Mouse (Mus musculus): Measurements from ENCODE around the gene Wrap53. TPM values are rescaled to one million over a fixed set of nuclear protein-coding genes. Genes with fewer than 3 reads are reported as not detected.
A peak's percentile ranks its signal among the peaks of the same experiment; 100 is the strongest.
"Not testable (repeated sequence)": the region's sequence is repeated elsewhere in the genome, so short reads cannot be mapped to it uniquely, and the experiment has no call there.

Wrap53 gene
- polyA plus RNA-seq (2011; ENCODE audit: insufficient read length, low read depth, missing spikeins) = 7.9 and 10.2 TPM in 2 replicates

DNA sequence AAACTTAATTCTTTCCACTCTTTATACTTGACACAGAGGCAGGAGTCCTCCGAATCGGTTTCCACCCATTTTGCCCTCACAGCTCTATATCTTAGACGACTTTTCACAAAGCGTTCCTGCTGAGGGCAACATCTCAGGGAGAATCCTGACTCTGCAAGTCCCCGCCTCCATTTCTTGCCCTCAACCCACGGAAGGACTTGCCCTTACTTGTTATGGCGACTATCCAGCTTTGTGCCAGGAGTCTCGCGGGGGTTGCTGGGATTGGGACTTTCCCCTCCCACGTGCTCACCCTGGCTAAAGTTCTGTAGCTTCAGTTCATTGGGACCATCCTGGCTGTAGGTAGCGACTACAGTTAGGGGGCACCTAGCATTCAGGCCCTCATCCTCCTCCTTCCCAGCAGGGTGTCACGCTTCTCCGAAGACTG, at the start of gene Wrap53, which contains the start of gene Trp53:
Gene Wrap53, minus strand, starts transcription at position 165 of the 424 bp plus-strand sequence.
Gene Trp53, plus strand, starts transcription at position 269 of the 424 bp plus-strand sequence.
- Histone ChIP-seq H3K4me1 (ENCODE audit: control insufficient read depth, insufficient read depth, low read length) (peaks cover 18% of the 10 kb centered on the region), H3K4me3 (ENCODE audit: insufficient read depth, low read length) (peak within 1 kb of the TSS; percentile 90)
- TF ChIP-seq POLR2A (IDR thresholded peaks at IDR 0.05; ENCODE audit: low read depth, low read length) (peak; percentile 92), CTCF (IDR thresholded peaks at IDR 0.05; ENCODE audit: borderline replicate concordance, insufficient read depth, low read length) (no peak)

DNA sequence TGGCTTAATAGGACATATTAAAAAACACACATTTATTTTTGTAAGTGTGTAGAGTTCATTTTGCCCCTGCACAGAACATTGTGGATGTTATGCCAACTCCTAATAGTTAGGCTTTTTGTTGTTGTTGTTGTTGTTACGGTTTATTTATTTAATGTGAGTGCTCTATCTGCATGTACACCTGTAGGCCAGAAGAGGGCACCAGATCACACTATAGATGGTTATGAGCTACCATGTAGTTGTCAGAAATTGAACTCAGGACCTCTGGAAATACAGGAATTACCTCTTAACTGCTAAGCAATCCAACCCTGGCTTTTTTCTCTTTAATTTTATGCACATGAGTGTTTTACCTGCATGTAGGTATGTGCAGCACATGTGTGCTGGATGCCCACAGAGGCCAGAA, 49.7 kb upstream of the Wrap53 start:
- H3K4me1 ChIP-seq (ENCODE audit: control insufficient read depth, insufficient read depth, low read length) = no peaks in the 10 kb centered on the region
- TF ChIP-seq POLR2A (IDR thresholded peaks at IDR 0.05; ENCODE audit: low read depth, low read length) = no peak
- TF ChIP-seq CTCF (IDR thresholded peaks at IDR 0.05; ENCODE audit: borderline replicate concordance, insufficient read depth, low read length) = no peak
- H3K27ac ChIP-seq (ENCODE audit: insufficient read depth, low read length) = no peak overlapping the region
- H3K4me3 ChIP-seq (ENCODE audit: insufficient read depth, low read length) = no peak overlapping the region

More for the DNA sequence above, at the start of gene Wrap53, which contains the start of gene Trp53:
- peak within 1 kb of the TSS; percentile 93 for H3K27ac ChIP-seq (ENCODE audit: insufficient read depth, low read length)

- Histone ChIP-seq H3K4me1 (ENCODE audit: control insufficient read depth, insufficient read depth, low read length) (no peaks in the 10 kb centered on the region), H3K4me3 (ENCODE audit: insufficient read depth, low read length) (no peak overlapping the region), H3K27ac (ENCODE audit: insufficient read depth, low read length) (no peak overlapping the region)
- TF ChIP-seq CTCF (IDR thresholded peaks at IDR 0.05; ENCODE audit: borderline replicate concordance, insufficient read depth, low read length) (peak; percentile 99), POLR2A (IDR thresholded peaks at IDR 0.05; ENCODE audit: low read depth, low read length) (peak; percentile 18; the same call in 1 of the 2 replicates)
Measured at GRCm38 (mm10) chr11:69628286-69628685, 48.2 kb upstream of the Wrap53 start.

- H3K4me3 ChIP-seq (ENCODE audit: insufficient read depth, low read length); H3K27ac ChIP-seq (ENCODE audit: insufficient read depth, low read length); H3K4me1 ChIP-seq (ENCODE audit: control insufficient read depth, insufficient read depth, low read length): not testable (repeated sequence)
Measured at GRCm38 (mm10) chr11:69624339-69624738, 44.3 kb upstream of the Wrap53 start.

DNA sequence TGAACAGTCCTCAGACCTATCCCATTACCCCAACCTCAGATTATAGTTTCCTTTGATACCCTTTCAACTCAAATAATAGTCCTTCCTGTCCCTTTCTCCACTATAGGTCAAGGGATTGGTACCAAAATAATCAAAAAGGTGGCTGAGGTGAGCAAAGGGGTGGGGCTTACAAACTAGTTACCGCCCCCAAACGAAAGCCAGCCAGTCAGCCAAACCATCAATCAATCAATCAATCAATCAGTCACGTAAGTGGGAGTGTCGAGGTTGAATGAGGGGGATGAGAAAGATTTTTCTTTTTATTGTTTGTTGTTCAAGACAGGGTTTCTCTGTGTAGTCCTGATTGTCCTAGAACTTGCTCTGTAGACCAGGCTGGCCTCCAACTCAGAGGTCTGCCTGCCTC, 43.0 kb upstream of the Wrap53 start:
- H3K4me3 ChIP-seq (ENCODE audit: insufficient read depth, low read length) = no peak overlapping the region
- H3K4me1 ChIP-seq (ENCODE audit: control insufficient read depth, insufficient read depth, low read length) = peaks cover 2% of the 10 kb centered on the region; the same call in 1 of the 2 replicates
- no peak for TF ChIP-seq POLR2A (IDR thresholded peaks at IDR 0.05; ENCODE audit: low read depth, low read length)
- TF ChIP-seq CTCF (IDR thresholded peaks at IDR 0.05; ENCODE audit: borderline replicate concordance, insufficient read depth, low read length) = no peak
- no peak overlapping the region for H3K27ac ChIP-seq (ENCODE audit: insufficient read depth, low read length)

GRCm38 (mm10) chr11:69622406-69622805, 42.4 kb upstream of the Wrap53 start:
- TF ChIP-seq CTCF (IDR thresholded peaks at IDR 0.05; ENCODE audit: borderline replicate concordance, insufficient read depth, low read length) = no peak
- no peak for TF ChIP-seq POLR2A (IDR thresholded peaks at IDR 0.05; ENCODE audit: low read depth, low read length)
- Histone ChIP-seq H3K4me1 (ENCODE audit: control insufficient read depth, insufficient read depth, low read length) (peaks cover 2% of the 10 kb centered on the region; the same call in 1 of the 2 replicates), H3K4me3 (ENCODE audit: insufficient read depth, low read length) (peak overlapping the region; percentile 58), H3K27ac (ENCODE audit: insufficient read depth, low read length) (no peak overlapping the region)

- TF ChIP-seq POLR2A (IDR thresholded peaks at IDR 0.05; ENCODE audit: low read depth, low read length) (peak; percentile 55), CTCF (IDR thresholded peaks at IDR 0.05; ENCODE audit: borderline replicate concordance, insufficient read depth, low read length) (no peak)
Measured at GRCm38 (mm10) chr11:69621571-69622268, 41.7 kb upstream of the Wrap53 start, which contains the start of gene Sat2. Gene Sat2 (plus strand): TSS chr11:69622024.

DNA sequence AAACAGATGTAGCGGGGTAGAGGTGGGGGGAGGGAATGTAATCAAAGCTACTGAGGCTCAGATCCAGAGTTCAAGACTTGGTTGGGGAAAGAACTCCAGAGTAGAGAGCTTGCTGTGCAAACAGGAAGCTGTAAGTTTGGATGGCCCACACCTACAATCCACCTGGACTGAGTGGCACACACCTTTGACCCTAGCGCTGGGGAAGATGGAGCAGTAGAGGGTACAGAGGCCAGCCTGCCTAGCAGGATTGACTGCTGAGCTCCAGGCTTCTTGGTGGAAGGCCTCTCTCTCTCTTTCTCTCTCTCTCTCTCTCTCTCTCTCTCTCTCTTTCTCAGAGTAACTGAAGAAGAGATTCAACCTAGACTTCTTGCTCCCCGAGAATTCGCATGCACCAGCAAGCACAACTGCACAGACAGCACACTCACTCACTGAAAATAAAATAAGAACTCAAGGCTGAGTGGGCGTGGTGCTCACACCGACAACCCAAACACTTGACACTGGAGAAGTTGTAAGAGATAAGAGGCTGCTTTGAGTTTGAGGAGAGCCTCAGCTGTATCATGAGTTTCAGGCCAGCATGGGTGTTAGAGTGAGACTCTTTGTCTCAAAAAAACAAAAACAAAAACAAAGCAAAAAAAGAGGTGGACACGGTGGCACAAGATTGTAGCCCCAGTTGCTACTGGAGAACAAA, 40.5 kb upstream of the Wrap53 start:
- no peak for TF ChIP-seq CTCF (IDR thresholded peaks at IDR 0.05; ENCODE audit: borderline replicate concordance, insufficient read depth, low read length)
- TF ChIP-seq POLR2A (IDR thresholded peaks at IDR 0.05; ENCODE audit: low read depth, low read length) = no peak
- peaks cover 2% of the 10 kb centered on the region; the same call in 1 of the 2 replicates for H3K4me1 ChIP-seq (ENCODE audit: control insufficient read depth, insufficient read depth, low read length)
- H3K4me3 ChIP-seq (ENCODE audit: insufficient read depth, low read length) = no peak overlapping the region
- no peak overlapping the region for H3K27ac ChIP-seq (ENCODE audit: insufficient read depth, low read length)

More at GRCm38 (mm10) chr11:69621571-69622268, 41.7 kb upstream of the Wrap53 start, which contains the start of gene Sat2:
- H3K4me1 ChIP-seq (ENCODE audit: control insufficient read depth, insufficient read depth, low read length) = peaks cover 2% of the 10 kb centered on the region; the same call in 1 of the 2 replicates
- no peak within 1 kb of the TSS for H3K27ac ChIP-seq (ENCODE audit: insufficient read depth, low read length)
- peak within 1 kb of the TSS; percentile 58 for H3K4me3 ChIP-seq (ENCODE audit: insufficient read depth, low read length)

GRCm38 (mm10) chr11:69617805-69618204, 37.8 kb upstream of the Wrap53 start, which contains the start of gene Shbg:
Gene Shbg (minus strand): TSS chr11:69617905.
- H3K27ac ChIP-seq (ENCODE audit: insufficient read depth, low read length) = no peak within 1 kb of the TSS
- peaks cover 2% of the 10 kb centered on the region; the same call in 1 of the 2 replicates for H3K4me1 ChIP-seq (ENCODE audit: control insufficient read depth, insufficient read depth, low read length)
- no peak for TF ChIP-seq CTCF (IDR thresholded peaks at IDR 0.05; ENCODE audit: borderline replicate concordance, insufficient read depth, low read length)
- TF ChIP-seq POLR2A (IDR thresholded peaks at IDR 0.05; ENCODE audit: low read depth, low read length) = no peak
- no peak within 1 kb of the TSS for H3K4me3 ChIP-seq (ENCODE audit: insufficient read depth, low read length)
